In the genomic region with DNA sequence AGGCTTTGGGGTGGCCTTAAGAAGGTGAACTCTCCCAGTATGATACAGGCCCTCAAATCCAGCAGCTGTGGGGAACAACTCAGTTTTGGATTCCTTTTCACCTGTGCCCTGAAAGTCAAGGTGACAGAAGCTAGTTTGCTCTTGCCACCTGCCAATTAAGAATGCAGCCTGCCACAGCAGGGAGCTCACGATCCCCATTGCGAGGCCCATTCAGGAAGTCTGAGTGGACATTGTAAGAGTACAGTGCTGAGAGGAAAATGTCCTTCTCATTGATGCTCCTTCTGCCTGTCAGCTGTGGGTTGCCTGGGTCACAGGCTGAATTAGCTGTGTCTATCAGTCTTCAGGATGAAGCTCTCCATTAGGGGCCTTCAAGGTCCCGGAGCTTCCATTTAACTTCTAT, we compare ENCODE assay signal across 11 mouse cellular contexts. TPM values are rescaled to one million over a fixed set of nuclear protein-coding genes. Genes with fewer than 3 reads are reported as not detected.
"Had no signal": no experiment of that assay in that cellular context is flagged by ENCODE, and none has a peak within 500 bp of the region (broad histone marks: within the 10 kb centered on the region; RNA-seq: fewer than 3 reads in every experiment).

No protein-coding gene starts in this region.

- H3K4me3 ChIP-seq: kidney, embryonic 15.5 days; liver, embryonic 12.5 days; midbrain, embryonic 12.5 days; myocyte; neural tube, embryonic 15.5 days had no signal

- H3K9ac ChIP-seq: kidney, embryonic 15.5 days; liver, embryonic 12.5 days; lung, embryonic 14.5 days; midbrain, embryonic 12.5 days; neural tube, embryonic 15.5 days had no signal

- H3K36me3 ChIP-seq: kidney, embryonic 15.5 days; liver, embryonic 12.5 days; midbrain, embryonic 12.5 days; neural tube, embryonic 15.5 days had no signal

- H3K4me2 ChIP-seq: kidney, embryonic 15.5 days; liver, embryonic 12.5 days; lung, embryonic 14.5 days; midbrain, embryonic 12.5 days; neural tube, embryonic 15.5 days had no signal

- H3K27me3 ChIP-seq: kidney, embryonic 15.5 days; liver, embryonic 12.5 days; midbrain, embryonic 12.5 days; neural tube, embryonic 15.5 days had no signal

- ATAC-seq: liver, embryonic 12.5 days had no signal

- H3K9me3 ChIP-seq: kidney, embryonic 15.5 days; liver, embryonic 12.5 days; midbrain, embryonic 12.5 days; neural tube, embryonic 15.5 days had no signal

- H3K27ac ChIP-seq: kidney, embryonic 15.5 days; liver, embryonic 12.5 days; midbrain, embryonic 12.5 days; neural tube, embryonic 15.5 days had no signal

- DNase-seq: lung, embryonic 14.5 days; lung, postnatal 10 days; lung, postnatal 4 days; right cerebral cortex, adult 18-20 months; right cerebral cortex, postnatal 25 days; thymus, postnatal 36 days had no signal

RNA-seq across cellular contexts. Expression of a gene that starts 49.1 kb away (rescaled TPM):
- polyA plus RNA-seq: myocyte had no signal
